Mouse (Mus musculus): ENCODE measurements around the gene Slc16a1. TPM values are rescaled to one million over a fixed set of nuclear protein-coding genes. Genes with fewer than 3 reads are reported as not detected.

The Slc16a1 gene
- 32.8 and 44.3 TPM in 2 replicates for polyA plus RNA-seq (2016; fragmentation: Nextera tagmentation; extraction: Ambion mirVana)

DNA sequence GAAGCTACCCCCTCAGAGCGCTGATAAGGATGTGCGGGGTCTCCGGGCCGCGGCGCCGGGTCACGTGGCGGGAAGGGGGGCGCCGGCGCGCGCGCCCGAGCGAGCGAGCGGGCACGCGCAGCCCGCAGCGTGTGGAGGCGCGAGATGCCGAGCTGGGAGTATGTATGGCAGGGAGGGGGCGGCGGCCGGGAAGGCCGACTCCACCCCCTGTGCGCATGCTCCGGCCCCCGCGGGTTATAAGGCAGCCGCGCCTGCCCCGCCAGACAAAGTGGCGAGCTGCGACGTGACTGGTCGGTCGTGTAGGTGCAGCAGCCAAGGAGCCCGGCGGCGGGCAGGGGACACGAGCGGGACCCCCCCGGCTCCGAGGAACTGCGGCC lies at the start of gene Slc16a1:
TSS of gene Slc16a1 (plus strand) at position 266 of the 377 bp plus-strand sequence.
- Histone ChIP-seq H3K4me1 (peaks cover 36% of the 10 kb centered on the region), H3K4me3 (peak within 1 kb of the TSS; percentile 90), H3K36me3 (no peaks in the 10 kb centered on the region), H3K27me3 (ENCODE audit: low read depth, poor library complexity, severe bottlenecking) (no peaks in the 10 kb centered on the region), H3K9me3 (replicated peaks) (no peaks in the 10 kb centered on the region), H3K27ac (replicated peaks) (peak within 1 kb of the TSS; percentile 91)
- under 1% methylated on average over 49 of the region's 50 CpGs for WGBS
- peak; percentile 92 for DNase-seq (ENCODE audit: low spot score)

DNA sequence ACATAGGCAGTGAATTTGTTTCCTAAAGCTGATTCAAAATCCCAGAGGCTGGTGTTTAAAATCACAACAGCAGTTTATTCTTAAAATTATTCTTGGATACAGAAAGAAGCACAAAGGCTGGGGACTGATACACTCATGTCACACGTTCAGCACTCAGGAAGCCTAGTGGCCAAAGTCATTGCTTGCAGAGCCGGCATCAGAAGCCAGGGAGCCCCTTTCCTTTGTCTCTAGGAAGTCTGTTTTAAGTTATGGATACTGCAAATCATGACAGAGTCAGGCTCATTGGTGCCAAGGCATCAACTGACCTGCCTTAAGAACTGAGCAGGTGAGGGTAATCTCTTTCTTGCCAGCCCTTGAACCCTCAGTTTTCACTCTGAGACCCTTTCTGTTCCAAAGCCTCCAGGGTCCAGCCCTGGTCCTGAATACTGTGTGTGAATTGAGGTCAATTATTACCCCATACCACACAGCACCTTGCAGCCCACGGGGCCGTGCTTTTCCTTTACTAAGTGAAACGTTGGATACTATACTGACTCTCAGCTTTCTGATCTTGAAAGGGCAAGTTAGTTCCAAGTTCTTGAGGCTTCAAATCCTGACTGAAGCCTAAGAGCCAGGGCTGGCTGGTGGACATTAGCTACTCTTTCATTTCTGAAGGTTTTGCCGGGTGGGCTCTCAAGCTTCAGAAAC lies 41.9 kb upstream of the Slc16a1 start:
- Histone ChIP-seq H3K27ac (replicated peaks) (no peak overlapping the region), H3K36me3 (no peaks in the 10 kb centered on the region), H3K9me3 (replicated peaks) (no peaks in the 10 kb centered on the region), H3K4me1 (no peaks in the 10 kb centered on the region), H3K27me3 (ENCODE audit: low read depth, poor library complexity, severe bottlenecking) (no peaks in the 10 kb centered on the region), H3K4me3 (no peak overlapping the region)
- DNase-seq (ENCODE audit: low spot score), result no peak
- 87% methylated on average over 6 of the region's 6 CpGs for WGBS

DNA sequence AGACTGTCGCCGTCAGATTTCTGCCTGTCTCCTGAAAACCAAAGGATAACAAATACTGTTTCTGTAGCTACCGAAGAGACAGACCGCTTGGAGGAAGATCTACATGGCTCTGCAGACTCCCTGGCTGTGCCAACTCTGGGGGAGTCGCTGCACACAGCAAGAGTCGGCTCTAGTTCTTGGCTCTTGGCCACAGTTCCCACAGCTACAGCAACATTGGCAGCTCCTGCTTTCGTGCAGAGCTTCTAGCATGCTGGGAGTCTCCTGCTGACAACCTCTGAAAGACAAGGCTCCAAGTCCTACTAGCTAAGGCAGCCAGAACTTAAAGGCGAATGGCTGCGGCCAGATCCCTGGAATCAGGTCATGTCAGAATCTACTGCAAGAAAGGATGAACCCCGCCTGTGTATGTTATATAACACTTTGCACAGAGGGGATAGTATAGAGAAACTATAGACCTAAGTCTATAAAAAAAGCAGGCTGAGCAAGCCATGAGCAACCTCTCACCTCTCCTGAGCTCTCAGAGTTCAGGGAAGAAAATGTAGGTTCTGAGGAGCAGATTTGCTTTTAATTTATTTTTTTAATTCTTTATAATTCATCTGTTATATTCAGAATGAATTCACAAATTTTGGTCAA lies 41.2 kb upstream of the Slc16a1 start:
- H3K27ac ChIP-seq (replicated peaks), result no peak overlapping the region
- no peaks in the 10 kb centered on the region for H3K27me3 ChIP-seq (ENCODE audit: low read depth, poor library complexity, severe bottlenecking)
- no peak overlapping the region for H3K4me3 ChIP-seq
- no peaks in the 10 kb centered on the region for H3K4me1 ChIP-seq
- no peak for DNase-seq (ENCODE audit: low spot score)
- WGBS, result 77% methylated on average over 10 of the region's 10 CpGs
- H3K36me3 ChIP-seq, result no peaks in the 10 kb centered on the region
- no peaks in the 10 kb centered on the region for H3K9me3 ChIP-seq (replicated peaks)

- Histone ChIP-seq H3K36me3 (no peaks in the 10 kb centered on the region), H3K4me1 (no peaks in the 10 kb centered on the region), H3K27ac (replicated peaks) (no peak overlapping the region), H3K27me3 (ENCODE audit: low read depth, poor library complexity, severe bottlenecking) (no peaks in the 10 kb centered on the region), H3K9me3 (replicated peaks) (no peaks in the 10 kb centered on the region), H3K4me3 (no peak overlapping the region)
- WGBS, result 85% methylated on average over 20 of the region's 20 CpGs
- DNase-seq (ENCODE audit: low spot score), result no peak
Measured at GRCm38 (mm10) chr3:104599296-104600150, 38.9 kb upstream of the Slc16a1 start.

GRCm38 (mm10) chr3:104600691-104601090 lies 37.8 kb upstream of the Slc16a1 start:
- Histone ChIP-seq H3K27ac (replicated peaks) (no peak overlapping the region), H3K36me3 (no peaks in the 10 kb centered on the region), H3K9me3 (replicated peaks) (no peaks in the 10 kb centered on the region), H3K4me1 (no peaks in the 10 kb centered on the region), H3K4me3 (no peak overlapping the region), H3K27me3 (ENCODE audit: low read depth, poor library complexity, severe bottlenecking) (no peaks in the 10 kb centered on the region)
- 92% methylated on average over 3 of the region's 3 CpGs for WGBS
- no peak for DNase-seq (ENCODE audit: low spot score)

- no peak for DNase-seq (ENCODE audit: low spot score)
- no peaks in the 10 kb centered on the region for H3K27me3 ChIP-seq (ENCODE audit: low read depth, poor library complexity, severe bottlenecking)
- no peaks in the 10 kb centered on the region for H3K36me3 ChIP-seq
- H3K27ac ChIP-seq (replicated peaks), result no peak overlapping the region
- no peak overlapping the region for H3K4me3 ChIP-seq
- WGBS, result 91% methylated on average over 4 of the region's 4 CpGs
- H3K9me3 ChIP-seq (replicated peaks), result no peaks in the 10 kb centered on the region
- no peaks in the 10 kb centered on the region for H3K4me1 ChIP-seq
Measured at GRCm38 (mm10) chr3:104601680-104602079, 36.8 kb upstream of the Slc16a1 start.

DNA sequence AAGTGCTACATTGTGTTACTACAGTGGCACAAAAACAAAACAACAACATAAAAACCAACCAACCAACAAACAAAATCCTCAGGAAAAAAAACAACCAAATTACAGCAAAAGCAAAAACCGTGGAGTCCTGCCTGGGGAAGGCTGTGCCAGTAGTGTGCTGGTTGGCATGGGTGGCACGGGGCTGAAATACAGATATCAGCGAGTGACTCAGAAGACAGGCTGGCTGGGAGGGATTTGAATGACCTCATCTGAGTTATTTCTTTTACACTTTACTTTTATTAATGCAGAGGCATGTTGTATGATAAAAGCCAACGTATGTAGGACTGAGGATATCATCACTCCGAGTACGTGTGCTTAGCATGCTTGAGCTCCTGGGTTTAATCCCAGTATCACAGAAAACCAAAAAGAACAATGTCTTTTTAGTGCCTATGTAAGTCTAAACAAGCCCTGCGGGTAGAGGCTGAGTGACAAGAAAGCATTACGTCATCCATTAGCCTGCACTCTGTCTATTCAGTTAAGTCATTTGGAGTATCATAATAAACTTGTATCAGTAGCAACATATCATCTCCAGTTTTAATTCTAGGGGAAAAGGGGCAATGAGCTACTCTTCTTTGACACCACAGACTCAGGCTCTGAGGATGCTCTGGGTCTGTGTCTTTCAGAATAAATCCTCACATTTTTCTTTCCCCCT lies 28.6 kb upstream of the Slc16a1 start:
- no peaks in the 10 kb centered on the region for H3K27me3 ChIP-seq (ENCODE audit: low read depth, poor library complexity, severe bottlenecking)
- no peak overlapping the region for H3K4me3 ChIP-seq
- peaks cover 5% of the 10 kb centered on the region; the same call in 1 of the 2 replicates for H3K4me1 ChIP-seq
- H3K27ac ChIP-seq (replicated peaks), result no peak overlapping the region
- DNase-seq (ENCODE audit: low spot score), result no peak
- no peaks in the 10 kb centered on the region for H3K9me3 ChIP-seq (replicated peaks)
- WGBS, result 89% methylated on average over 8 of the region's 8 CpGs
- no peaks in the 10 kb centered on the region for H3K36me3 ChIP-seq

- no peak overlapping the region for H3K4me3 ChIP-seq
- no peaks in the 10 kb centered on the region for H3K27me3 ChIP-seq (ENCODE audit: low read depth, poor library complexity, severe bottlenecking)
- H3K27ac ChIP-seq (replicated peaks), result no peak overlapping the region
- H3K9me3 ChIP-seq (replicated peaks), result no peaks in the 10 kb centered on the region
- H3K4me1 ChIP-seq, result peaks cover 5% of the 10 kb centered on the region; the same call in 1 of the 2 replicates
- DNase-seq (ENCODE audit: low spot score), result no peak
- H3K36me3 ChIP-seq, result no peaks in the 10 kb centered on the region
- WGBS, result 89% methylated on average over 6 of the region's 6 CpGs
Measured at GRCm38 (mm10) chr3:104610453-104611230, 27.8 kb upstream of the Slc16a1 start.

- Histone ChIP-seq H3K36me3 (no peaks in the 10 kb centered on the region), H3K9me3 (replicated peaks) (no peaks in the 10 kb centered on the region), H3K4me1 (peaks cover 9% of the 10 kb centered on the region; the same call in 1 of the 2 replicates), H3K27me3 (ENCODE audit: low read depth, poor library complexity, severe bottlenecking) (no peaks in the 10 kb centered on the region), H3K4me3 (no peak overlapping the region), H3K27ac (replicated peaks) (no peak overlapping the region)
- no peak for DNase-seq (ENCODE audit: low spot score)
- 95% methylated on average over 3 of the region's 3 CpGs for WGBS
Measured at GRCm38 (mm10) chr3:104611951-104612350, 26.5 kb upstream of the Slc16a1 start.

- Histone ChIP-seq H3K36me3 (no peaks in the 10 kb centered on the region), H3K4me3 (no peak overlapping the region), H3K27me3 (ENCODE audit: low read depth, poor library complexity, severe bottlenecking) (no peaks in the 10 kb centered on the region), H3K4me1 (peaks cover 9% of the 10 kb centered on the region; the same call in 1 of the 2 replicates), H3K27ac (replicated peaks) (no peak overlapping the region), H3K9me3 (replicated peaks) (no peaks in the 10 kb centered on the region)
- 75% methylated on average over 5 of the region's 5 CpGs for WGBS
- no peak for DNase-seq (ENCODE audit: low spot score)
Measured at GRCm38 (mm10) chr3:104613102-104613501, 25.4 kb upstream of the Slc16a1 start.

- no peak overlapping the region for H3K4me3 ChIP-seq
- H3K27ac ChIP-seq (replicated peaks), result no peak overlapping the region
- no peaks in the 10 kb centered on the region for H3K27me3 ChIP-seq (ENCODE audit: low read depth, poor library complexity, severe bottlenecking)
- WGBS, result 87% methylated on average over 1 of the region's 1 CpGs
- H3K36me3 ChIP-seq, result no peaks in the 10 kb centered on the region
- H3K4me1 ChIP-seq, result peaks cover 9% of the 10 kb centered on the region; the same call in 1 of the 2 replicates
- no peaks in the 10 kb centered on the region for H3K9me3 ChIP-seq (replicated peaks)
- no peak for DNase-seq (ENCODE audit: low spot score)
Measured at GRCm38 (mm10) chr3:104614081-104614480, 24.4 kb upstream of the Slc16a1 start.

DNA sequence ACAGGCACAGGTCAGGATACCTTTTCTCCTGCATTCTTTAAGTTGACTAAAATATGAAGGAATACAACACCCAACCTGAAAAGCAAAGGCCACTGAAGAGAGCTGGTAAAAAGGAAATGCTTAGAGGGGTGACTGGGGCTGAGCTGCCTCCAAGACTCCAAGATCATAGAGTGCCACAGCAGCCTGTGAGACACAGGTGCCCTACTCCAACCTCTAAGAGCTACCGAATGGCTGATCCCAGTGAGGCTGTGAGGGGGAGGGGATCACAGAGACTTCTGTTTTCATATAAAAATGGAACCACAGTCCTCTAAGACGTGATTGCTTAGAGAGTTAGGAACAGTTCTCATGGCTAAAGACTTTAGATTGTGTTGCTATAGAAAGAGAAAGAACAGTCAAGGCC lies 23.3 kb upstream of the Slc16a1 start:
- 74% methylated on average over 2 of the region's 2 CpGs for WGBS

More for the DNA sequence above, 23.3 kb upstream of the Slc16a1 start:
- no peaks in the 10 kb centered on the region for H3K27me3 ChIP-seq (ENCODE audit: low read depth, poor library complexity, severe bottlenecking)
- H3K36me3 ChIP-seq, result no peaks in the 10 kb centered on the region
- H3K27ac ChIP-seq (replicated peaks), result no peak overlapping the region
- H3K9me3 ChIP-seq (replicated peaks), result no peaks in the 10 kb centered on the region
- H3K4me3 ChIP-seq, result no peak overlapping the region
- peaks cover 9% of the 10 kb centered on the region; the same call in 1 of the 2 replicates for H3K4me1 ChIP-seq
- DNase-seq (ENCODE audit: low spot score), result no peak
